Mouse (Mus musculus) right cerebral cortex, postnatal 14 days (tissue): ENCODE results near the gene Nup93.
A peak's percentile ranks its signal among the peaks of the same experiment; 100 is the strongest.

Source experiments
- DNase-seq: peaks from one replicate; pipeline ENCODE4 v3.0.0; 2022

Nup93 gene

DNA sequence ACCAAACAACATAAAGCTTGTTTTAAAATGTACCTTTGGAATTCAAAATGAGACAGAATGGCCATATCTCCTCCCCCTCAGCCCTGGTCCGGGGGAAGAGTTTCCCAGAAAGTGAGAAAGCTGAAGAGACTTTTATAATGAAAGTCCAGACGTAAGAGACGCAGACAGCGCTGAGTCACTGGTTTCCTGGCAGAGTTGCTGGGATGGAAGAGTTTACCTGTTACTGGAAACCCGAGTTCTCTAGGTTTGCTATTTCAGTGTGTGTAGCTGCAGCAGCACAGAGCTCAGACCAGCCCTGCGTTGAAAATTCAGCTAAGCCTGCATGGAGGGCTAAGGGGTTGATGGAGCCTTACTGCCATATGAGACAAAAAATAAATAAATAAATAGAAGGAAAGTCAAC lies 108.7 kb downstream of the Nup93 start:
- no peak for DNase-seq

DNA sequence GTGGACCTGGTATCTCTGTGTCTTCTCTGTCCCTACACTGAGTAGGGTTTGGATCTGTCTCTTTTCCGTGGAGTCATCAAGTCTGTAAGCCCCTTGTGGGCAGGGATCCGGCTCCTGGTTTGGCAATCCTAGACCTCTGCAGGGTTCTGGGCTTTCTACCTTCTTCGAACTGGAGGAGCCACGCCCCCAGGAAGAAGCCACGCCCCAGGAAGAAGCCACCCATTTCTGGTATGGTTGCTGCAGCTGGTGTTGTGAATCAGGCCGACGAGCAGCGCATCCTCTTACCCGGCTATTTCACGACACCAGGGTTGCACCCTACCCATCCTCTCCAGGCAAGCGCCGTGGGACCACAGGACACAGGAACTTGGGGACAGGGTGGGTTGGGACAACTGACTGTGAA lies 109.7 kb downstream of the Nup93 start:
- no peak for DNase-seq

DNA sequence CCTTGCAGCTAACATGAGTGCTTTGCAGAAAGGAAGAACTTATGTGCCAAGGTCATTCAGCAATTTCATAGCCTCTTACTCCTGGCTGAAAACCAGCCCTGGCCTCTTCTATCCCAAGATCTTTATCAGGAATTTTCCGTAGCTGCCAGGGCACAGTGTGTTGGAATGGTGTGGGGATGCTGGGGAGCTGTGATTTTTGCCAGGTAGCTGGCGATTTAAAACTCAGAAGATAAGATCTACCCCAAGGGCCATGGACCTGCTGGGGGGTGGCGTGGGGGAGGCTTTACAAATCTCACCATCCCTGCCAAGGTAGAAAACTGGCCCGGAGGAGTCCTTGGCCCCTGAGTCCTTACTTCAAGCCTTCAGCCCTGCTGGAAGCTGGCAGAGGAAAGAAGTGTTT lies 111.7 kb downstream of the Nup93 start:
- DNase-seq = no peak

DNA sequence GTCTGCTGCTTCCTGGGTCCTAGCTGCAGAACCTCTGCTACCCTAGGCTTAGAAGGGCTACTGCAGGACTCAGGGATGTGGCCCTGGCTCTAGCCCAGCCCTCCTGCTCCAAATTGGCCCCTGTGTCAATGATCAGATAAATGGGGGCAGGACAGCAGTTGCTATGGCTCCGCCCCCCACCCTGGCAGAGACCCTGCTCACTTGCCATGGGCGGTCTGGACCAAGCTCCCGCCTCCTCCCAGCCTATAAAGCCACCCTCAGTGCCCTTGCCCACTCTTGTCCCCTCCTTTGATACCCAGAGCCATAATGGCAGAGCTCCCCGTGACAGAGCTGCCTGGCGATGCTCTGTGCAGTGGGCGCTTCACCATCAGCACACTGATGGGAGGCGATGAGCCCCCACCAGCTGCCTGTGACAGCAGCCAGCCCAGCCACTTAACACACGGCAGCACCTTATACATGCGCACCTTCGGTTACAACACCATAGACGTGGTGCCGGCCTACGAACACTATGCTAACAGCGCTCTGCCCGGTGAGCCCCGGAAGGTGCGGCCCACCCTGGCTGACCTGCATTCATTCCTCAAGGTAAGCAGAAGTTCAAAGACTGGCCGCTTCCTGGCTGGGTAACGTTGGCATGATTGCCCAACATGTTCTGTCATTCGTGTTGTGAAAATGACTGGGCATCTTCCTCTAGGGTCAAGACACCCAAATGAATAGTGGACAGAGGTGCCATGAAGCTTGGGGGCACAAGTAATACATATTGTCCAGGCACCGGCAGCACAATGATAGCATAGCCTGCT lies 114.8 kb downstream of the Nup93 start, which contains the start of gene Slc12a3:
Slc12a3 (plus strand) TSS at position 270 of the 797 bp plus-strand sequence.
- no peak for DNase-seq

DNA sequence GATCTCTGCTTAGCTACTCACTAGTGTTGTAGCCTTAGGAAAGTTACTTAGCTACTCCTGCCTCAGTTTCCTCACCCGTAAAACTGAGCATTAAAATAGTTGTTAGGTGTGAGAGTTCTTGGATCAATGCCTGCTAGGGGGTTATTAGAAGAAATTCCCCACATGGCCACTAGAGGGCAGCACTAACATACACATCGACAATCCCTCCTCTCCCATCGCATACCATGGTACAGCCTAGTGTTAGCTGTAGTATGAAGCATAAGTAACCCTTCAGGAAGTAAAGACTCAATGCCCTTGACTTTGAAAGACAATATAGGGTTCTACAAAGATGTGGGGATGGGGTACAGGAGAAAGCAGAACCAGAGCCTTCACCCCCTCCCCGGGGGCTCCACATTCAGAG lies 116.4 kb downstream of the Nup93 start:
- DNase-seq = no peak

DNA sequence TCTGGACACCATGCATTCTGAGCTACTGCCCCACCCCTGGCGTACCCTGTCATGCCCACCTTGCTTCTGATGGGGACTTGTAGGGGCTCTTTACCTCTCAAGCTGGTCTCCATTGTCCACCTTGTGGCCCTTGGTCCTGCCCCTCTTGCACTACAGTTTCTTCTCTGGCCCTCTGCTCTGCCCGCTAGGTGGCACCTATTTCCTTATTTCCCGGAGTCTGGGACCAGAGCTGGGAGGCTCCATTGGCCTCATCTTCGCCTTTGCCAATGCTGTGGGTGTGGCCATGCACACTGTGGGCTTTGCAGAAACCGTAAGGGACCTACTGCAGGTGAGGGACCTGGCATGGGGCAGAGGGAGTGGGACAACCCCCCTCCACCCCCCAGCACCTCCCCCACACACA lies 119.0 kb downstream of the Nup93 start:
- no peak for DNase-seq

DNA sequence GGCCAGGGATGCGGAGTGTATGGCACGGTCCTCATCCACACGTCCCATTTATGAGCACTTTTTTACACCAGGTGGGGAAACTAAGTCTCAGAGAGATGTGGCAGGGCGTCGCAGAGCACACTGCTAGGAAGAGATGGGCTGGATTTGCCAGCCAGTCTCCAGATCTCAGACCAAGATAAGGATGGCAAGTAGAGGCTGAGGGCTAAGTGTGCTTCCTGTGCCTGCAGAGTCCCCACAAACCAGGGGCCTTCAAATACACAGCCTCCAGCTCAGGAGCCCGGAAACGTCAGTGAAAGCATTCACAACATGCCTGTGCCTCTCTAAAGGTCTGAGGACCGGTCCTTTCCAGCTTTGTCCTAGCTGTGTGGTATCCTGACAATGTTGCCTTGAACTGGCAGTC lies 123.2 kb downstream of the Nup93 start:
- DNase-seq = no peak

DNA sequence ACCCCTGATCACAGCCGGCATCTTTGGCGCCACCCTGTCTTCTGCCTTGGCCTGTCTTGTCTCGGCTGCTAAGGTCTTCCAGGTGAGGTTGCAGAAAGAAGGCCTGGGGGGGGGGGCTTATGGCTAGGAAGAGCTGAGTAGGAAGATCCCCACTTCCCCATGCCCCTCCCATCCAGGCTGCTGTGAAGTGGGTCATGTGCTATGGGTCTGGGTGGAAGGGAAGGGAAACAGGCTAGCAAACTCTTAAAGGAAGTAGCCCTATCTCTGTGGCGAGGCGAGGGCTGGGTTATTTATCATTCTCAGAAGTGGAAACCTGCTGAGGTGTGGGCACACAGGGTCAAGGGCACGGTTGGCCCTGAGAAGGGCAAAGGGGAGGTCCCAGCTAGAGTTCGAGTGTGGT lies 126.4 kb downstream of the Nup93 start:
- DNase-seq = no peak

DNA sequence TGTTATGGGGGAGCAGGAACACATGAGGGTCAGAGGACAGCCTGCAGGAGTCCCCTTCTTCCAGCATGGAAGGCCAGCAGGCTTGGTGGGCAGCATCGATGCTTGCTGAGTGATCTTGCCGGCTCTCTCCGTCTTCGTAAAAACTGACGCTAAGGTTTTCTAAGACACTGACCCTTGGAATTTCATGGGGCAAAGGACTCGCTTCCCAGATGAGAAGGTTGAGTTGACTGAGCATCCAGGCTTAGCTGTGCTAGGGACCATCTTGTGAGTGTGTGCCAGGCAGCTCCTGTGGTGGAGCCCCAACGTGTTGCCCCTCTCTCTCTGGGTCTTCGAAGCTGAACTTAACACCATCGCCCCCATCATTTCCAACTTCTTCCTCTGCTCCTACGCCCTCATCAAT lies 128.3 kb downstream of the Nup93 start:
- DNase-seq = no peak

DNA sequence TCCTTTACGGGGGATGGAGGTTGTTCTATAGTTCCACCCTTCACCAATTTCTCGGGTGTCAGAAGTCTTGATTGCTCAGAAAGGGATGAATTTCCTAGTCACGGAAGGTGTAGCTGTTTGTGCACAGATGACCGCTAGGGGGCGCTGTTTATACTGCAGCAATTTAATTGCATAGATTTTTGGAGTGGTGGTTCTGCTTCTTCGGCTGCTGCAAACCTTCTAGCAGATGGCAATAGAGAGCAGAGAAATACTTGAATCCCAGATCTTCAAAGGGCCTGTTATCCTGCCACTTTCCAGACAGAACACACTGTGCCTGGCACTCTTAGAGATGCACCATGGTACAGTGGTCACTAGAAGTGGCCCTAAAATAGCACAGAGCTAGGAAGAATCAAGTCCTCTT lies 128.9 kb downstream of the Nup93 start:
- peak; percentile 82 for DNase-seq

DNA sequence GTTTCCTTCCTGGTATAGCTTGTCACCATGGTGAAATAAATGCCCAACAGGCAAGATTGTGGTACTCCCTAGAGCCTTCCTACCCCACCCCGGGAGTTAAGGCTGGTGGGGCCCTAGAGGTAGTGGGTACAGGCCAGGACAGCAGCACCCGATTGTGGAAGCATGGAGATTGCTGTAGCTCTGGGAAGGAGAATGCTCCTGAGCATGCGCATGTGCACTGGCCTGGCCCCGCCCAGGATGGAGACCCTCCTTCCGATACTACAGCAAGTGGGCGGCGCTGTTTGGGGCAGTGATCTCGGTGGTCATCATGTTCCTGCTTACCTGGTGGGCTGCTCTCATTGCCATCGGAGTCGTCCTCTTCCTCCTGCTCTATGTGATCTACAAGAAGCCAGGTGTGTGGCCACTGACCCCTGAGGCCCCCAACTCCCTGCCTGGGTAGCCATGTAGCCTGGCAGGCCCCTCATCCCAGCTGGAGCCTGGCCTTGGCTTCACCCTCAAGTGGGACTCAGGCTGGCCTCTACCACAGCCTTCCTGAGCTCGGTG lies 129.5 kb downstream of the Nup93 start:
- DNase-seq = no peak

DNA sequence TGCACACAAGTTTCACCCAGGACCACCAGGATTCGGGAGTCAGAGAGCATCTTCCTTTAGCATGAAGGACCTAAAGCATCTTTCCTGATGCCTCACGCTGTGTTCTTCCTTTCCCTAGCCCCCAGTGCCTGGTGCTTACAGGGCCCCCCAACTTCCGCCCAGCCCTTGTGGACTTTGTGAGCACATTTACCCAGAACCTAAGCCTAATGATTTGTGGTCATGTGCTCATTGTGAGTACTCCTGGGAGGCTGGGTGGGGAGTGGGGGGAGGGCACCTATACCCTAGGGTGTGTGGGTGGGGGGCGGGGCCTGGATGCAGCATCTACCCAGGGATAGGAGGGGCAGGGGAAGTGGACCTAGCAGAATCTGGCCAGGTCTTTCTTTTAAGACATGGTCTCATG lies 131.3 kb downstream of the Nup93 start:
- no peak for DNase-seq

DNA sequence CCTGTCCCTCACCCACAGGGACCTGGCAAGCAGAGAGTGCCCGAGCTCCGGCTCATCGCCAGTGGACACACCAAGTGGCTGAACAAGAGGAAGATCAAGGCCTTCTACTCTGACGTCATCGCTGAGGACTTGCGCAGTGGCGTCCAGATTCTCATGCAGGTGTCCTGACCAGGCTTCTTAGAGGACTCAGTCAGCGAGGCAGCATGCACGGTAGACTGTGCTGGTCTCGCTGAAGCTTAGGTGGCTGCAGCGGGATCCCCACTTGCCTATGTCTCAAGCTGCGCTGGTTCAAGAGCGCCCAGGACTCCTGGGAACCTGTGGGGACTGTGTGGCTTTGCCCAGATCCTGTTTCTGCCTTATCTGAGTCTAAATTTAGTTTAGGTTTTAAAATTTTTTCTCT lies 131.9 kb downstream of the Nup93 start:
- no peak for DNase-seq

DNA sequence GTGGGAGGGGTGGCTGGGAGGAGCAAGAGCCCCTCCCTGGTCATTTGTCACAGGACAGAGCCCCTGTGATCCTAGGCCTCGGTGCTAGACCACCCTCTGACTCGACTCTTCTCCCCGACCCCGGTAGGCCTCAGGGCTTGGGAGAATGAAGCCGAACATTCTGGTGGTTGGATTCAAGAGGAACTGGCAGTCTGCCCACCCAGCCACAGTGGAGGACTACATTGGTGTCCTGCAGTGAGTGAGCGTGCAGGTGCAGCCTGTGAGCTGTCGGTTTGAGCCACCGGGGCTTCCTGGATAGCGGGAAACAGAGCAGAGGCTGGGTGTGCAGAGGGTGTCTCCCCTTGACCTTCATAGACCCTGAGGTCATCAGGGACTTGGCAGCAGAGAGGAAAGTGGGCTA lies 134.1 kb downstream of the Nup93 start:
- no peak for DNase-seq

DNA sequence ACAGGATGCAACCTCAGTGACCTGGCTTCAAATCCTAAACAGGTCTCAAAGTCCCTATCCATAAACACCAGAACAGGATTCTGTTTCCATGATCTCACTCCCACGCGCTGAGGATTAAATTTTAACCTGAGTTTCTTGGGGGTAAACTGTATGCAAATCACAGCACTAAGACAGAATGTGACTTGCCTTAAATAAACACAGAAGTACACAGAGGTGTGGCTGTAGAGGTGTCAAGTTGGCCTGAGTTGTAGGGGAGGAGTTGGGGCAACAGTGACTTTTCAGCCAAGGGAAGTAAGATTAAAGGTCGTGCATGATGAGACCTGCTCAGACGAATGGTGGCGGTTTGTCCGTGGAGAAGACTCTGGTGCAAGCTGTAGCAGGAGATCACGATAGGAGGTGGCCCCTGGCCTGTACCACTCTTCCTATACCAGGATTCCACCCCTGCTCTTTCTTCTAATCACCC lies 139.7 kb downstream of the Nup93 start:
- no peak for DNase-seq

DNA sequence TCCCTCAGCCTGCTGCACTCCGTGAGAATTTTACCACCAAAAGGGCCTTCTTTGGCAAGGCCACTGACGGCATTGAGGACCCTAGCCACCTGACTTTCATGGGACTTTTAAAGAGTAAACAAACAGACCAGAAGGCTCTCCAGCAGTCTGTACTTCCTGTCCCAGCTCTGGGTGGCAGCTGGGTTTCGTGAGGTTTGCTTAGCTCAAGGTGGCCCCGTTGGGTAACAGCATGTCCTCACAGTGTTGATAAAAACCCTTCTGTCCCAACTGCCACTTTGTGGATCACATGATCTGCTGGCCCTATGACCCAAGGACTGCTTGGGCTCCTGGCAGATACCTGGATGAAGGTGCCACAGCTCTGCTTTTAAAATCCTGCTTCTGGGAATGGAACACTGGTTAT lies 140.2 kb downstream of the Nup93 start:
- no peak for DNase-seq

DNA sequence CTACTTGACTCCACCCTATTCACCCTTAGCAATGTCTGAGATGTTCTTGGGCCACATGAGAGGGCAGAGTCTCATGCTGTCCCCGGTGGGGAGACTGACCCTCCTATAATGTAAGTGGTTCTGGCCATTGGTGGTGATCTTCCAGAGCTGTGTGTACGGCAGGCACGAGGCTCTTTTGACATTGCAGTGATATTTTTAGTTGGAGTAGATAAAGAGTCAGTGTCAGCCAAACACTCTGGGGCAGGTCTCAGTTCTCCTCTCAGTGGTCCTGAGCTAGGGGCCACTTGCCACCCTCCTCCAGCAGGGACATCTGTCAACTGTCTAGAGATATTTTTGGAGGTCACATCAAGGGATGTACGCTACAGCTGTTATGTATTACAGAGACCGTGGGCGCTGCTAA lies 142.9 kb downstream of the Nup93 start:
- no peak for DNase-seq

DNA sequence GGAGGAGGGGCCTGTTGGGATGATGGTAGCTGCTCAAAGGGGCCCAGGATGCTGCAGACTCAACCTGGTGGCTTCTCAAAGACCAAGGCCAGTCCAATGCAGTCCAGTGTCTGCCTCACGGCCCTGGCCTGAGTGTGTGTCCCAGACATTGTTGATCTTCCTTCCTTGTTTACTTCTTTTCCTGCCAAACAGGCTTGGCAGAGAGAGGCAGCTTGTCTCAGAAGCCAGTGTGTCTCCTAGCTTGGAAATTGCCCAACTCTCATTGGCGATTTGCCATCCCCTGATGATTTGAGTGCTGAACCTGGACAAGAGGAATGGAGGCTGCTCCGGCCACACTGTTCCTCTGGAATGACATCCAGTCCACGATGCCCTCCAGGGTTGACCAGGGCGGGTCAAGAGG lies 144.2 kb downstream of the Nup93 start:
- peak; percentile 49 for DNase-seq

DNA sequence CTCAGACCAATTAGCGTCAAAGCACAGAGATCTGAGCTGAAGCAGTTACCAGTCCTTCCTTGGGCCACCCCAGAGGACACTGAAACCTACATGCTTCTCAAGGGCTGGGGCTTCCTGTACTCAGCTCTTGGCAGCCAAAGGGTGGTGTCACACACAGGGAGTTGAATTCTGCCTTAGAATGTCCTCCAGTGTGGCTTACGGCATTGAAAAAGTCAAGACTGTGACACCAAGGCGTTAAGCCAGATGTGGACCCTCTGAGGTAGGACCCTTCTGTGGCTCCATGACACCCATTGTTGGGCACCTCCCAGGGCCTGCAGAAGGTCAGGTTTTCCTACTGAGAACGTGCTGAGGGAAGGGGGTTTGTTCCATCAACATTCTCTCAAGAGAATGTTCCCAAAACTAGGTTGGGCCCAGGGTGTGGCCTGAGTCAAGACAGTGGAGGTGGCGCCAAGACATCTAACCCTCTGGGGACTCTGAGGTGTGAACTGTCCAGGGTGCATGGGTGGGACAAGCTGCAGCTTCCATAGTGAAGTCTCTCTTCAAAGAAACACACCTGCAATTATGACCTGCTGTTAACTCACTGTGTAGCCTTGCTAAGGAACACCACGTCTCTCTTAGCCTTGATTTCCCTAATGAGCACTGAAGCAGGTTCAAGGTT lies 147.5 kb downstream of the Nup93 start:
- no peak for DNase-seq

DNA sequence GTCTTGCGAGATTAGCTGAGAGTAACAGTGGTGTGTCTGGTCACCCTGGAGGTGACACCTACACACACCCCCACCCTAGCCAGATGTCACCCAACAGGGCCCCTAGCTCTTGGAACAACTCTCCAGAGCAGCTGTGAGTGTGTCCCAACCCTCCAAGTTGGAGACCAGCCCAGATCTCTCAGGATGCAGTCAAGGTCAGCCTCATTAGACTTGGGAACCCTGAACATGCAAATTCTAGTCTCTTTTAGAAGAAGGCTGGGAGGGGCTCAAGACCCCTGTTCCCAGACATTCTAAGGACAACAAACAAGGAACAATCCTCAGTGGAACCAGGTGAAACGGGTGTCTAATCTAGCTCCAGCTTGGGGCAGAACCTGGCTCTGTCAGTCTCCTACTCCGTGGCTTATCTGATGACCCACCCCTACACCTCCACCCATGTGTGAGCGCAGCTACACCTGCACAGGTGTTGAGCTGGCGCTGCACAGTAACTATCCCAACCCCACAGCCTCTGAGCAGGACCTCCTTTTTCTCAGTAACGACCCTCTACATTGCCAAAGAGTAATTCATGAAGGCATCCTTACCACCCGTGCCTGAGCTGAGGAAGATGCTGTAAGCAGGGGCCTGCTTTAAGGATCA lies 148.4 kb downstream of the Nup93 start:
- DNase-seq = no peak

DNA sequence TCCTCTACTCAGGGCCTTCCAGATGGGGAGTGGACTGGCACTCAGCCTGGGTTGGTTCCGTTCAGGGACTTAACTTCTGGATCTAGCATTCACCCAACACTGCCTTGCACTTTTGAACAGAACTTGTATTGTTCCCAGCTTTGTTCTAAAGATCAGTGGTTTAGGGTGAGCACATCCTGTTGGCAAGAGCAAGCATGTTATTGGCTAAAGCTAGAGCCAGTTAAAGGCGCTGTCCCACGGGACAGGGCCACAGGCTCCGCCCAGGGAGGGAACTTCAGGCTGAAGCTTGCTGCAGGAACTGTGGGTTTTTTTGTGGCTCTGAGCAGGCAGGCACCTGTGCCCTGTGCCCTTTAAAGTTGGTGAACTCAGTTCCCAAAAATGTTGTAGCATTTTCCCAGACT lies 148.9 kb downstream of the Nup93 start:
- no peak for DNase-seq

DNA sequence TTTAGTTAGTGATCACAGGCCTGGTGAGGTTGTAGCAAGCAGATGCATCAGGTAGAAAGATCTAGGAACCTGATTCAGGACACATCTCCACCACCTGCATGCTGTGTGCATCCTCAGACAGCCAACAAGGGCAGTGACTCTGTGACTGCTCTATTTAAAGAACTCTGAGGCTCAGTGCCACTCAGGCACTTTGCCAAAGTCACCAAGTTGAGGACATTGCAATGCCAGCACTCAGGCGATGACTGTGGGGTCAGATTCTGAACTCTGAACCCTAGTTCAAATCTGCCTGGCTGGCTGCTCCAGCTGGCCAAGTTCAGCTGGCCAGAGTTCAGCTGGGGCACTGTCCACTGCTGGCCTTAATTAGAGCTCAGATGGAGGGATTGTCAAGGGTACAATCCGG lies 149.5 kb downstream of the Nup93 start:
- no peak for DNase-seq

DNA sequence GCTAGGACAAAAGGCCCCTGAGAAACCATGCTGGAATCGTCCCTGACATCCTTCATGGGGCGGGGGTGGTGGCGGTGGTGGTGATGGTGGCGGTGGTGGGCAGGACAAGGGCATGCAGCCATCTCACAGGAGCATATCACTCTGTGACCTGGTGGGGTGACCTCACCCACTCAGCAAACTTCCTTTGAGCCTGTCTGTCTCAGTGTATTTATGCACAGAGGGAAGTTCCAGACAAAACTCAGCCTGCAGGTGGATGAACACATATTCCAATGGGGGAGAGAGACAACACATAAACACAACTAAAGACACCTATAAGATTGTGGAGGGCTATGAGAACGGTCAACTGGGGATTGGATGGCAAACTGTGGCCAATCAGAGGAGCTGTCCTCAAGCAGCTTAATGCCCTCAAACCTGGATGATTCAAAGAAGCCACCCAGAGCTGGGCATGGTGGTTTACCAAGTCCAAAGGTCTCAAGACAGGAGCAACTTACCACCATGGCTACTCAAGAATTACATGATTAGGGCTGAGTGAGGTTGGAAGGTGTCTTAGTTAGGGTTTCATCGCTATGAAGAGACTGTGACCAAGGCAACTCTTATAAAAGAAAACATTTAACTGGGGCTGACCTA lies 150.4 kb downstream of the Nup93 start:
- DNase-seq = no peak
